ENCODE assay signal across 24 mouse cellular contexts in the genomic region with DNA sequence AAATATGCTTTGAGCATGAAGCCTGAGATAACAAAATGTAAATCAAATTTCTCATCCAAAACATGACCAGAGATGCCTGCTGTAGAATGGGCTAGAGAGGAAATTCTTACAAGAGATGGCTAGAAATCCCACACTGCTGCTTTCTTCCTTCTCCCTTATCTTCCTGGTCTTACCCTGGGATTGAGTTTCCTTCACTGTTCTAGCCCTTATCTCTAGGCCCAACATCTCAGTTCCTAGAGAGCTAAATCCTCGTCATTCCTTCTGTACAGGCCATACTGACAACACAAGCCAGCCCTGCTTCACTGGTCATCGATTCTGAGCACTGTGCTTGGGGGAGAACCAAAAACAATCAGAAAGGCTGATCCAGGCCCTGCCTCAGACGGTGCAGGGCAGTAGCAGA. TPM values are rescaled to one million over a fixed set of nuclear protein-coding genes. Genes with fewer than 3 reads are reported as not detected.
DNase-seq lines count a peak whose midpoint lies in the region; ATAC-seq and TF ChIP-seq lines count a peak whose summit lies in the region.
"Not testable (repeated sequence)": the region's sequence is repeated elsewhere in the genome, so short reads cannot be mapped to it uniquely, and the experiment has no call there.
"Had no signal": no experiment of that assay in that cellular context is flagged by ENCODE, and none has a peak within 500 bp of the region (broad histone marks: within the 10 kb centered on the region; RNA-seq: fewer than 3 reads in every experiment).

No protein-coding gene starts in this region.

- H3K27me3 ChIP-seq in G1E (ENCODE audit: insufficient read depth, low read length); kidney, adult 2 months (replicated peaks; ENCODE audit: control insufficient read depth, insufficient read depth, low read length); liver, embryonic 12.5 days (replicated peaks): not testable (repeated sequence)

- H3K4me3 ChIP-seq in G1E (ENCODE audit: low read depth, low read length); kidney, adult 2 months (ENCODE audit: insufficient read depth, low read depth, low read length); liver, embryonic 12.5 days: not testable (repeated sequence)

- not testable (repeated sequence) for H3K4me2 ChIP-seq in liver, embryonic 12.5 days

- peaks cover 18% of the 10 kb centered on the region for H3K4me1 ChIP-seq in G1E (ENCODE audit: insufficient read depth, low read depth, low read length)
- H3K4me1 ChIP-seq in kidney, adult 2 months (ENCODE audit: control insufficient read depth, insufficient read depth, low read length) = not testable (repeated sequence)
- H3K4me1 ChIP-seq in liver, embryonic 12.5 days = peaks cover 25% of the 10 kb centered on the region

- ATAC-seq in G1E (ENCODE audit: extremely low read depth, insufficient number of reproducible peaks, low FRiP score, poor library complexity, severe bottlenecking) = peak; percentile 75
- 0 out of 2 replicates have a peak, but pooled peaks have one; percentile 18 for ATAC-seq in common myeloid progenitor, adult 5-6 weeks (replicated peaks; ENCODE audit: low read depth, poor library complexity, severe bottlenecking)
- peak; percentile 25; the same call in 1 of the 2 replicates for ATAC-seq in liver, embryonic 12.5 days
- ATAC-seq in megakaryocyte progenitor cell, adult 5-6 weeks (replicated peaks; ENCODE audit: poor library complexity) = peak; percentile 31
- ATAC-seq in megakaryocyte-erythroid progenitor cell, adult 5-6 weeks (replicated peaks; ENCODE audit: low FRiP score, low TSS enrichment, poor library complexity, severe bottlenecking) = peak; percentile 56

- not testable (repeated sequence) for TF ChIP-seq CTCF in G1E (IDR thresholded peaks at IDR 0.05; ENCODE audit: low read depth, low read length); kidney, adult 2 months (conservative IDR thresholded peaks at IDR 0.05; ENCODE audit: insufficient read depth, insufficient read length, low read depth, low read length)

- H3K36me3 ChIP-seq in G1E (replicated peaks); kidney, adult 2 months (ENCODE audit: control insufficient read depth, insufficient read depth, low read length); liver, embryonic 12.5 days: not testable (repeated sequence)

- not testable (repeated sequence) for TF ChIP-seq POLR2A in kidney, adult 2 months (IDR thresholded peaks at IDR 0.05; ENCODE audit: low read depth, low read length)

- DNase-seq in G1E (ENCODE audit: low spot score); kidney, adult 2 months: not testable (repeated sequence)
- peak; percentile 1 for DNase-seq in NIH3T3 (ENCODE audit: low read depth)

- H3K9ac ChIP-seq in liver, embryonic 12.5 days = not testable (repeated sequence)

- WGBS in kidney, adult 2 months = 81% methylated on average over 3 of the region's 3 CpGs
- 44% methylated on average over 3 of the region's 3 CpGs for WGBS in liver, embryonic 12.5 days (ENCODE audit: insufficient replicate concordance)

- not testable (repeated sequence) for H3K9me3 ChIP-seq in G1E (replicated peaks); liver, embryonic 12.5 days (replicated peaks)

- H3K27ac ChIP-seq in kidney, adult 2 months (ENCODE audit: insufficient read depth, low read depth, low read length) = peak overlapping the region; percentile 56
- H3K27ac ChIP-seq in liver, embryonic 12.5 days = not testable (repeated sequence)

RNA-seq across cellular contexts. Expression of a gene that starts 1.6 kb away (rescaled TPM):
- total RNA-seq in G1E (2014; fragmentation: Nextera tagmentation) (27.2 and 31.3 TPM in 2 replicates), G1E (2017) (7.3 and 9.3 TPM in 2 replicates)
- 3.6 and 4.1 TPM in 2 replicates for polyA plus RNA-seq in G1E (2012)
- total RNA-seq in common myeloid progenitor, adult 5-6 weeks (2017) = not detected in 2 replicates
- polyA plus RNA-seq in kidney, adult 2 months (2012; rRNA removed) = not detected in 2 replicates
- 0.85 and 1.1 TPM in 2 replicates for polyA plus RNA-seq in liver, embryonic 12.5 days (2016; fragmentation: Nextera tagmentation; extraction: Ambion mirVana)
- total RNA-seq in megakaryocyte progenitor cell, adult 5-6 weeks (2015) = not detected in 2 replicates
- not detected in 2 replicates for total RNA-seq in megakaryocyte progenitor cell, adult 5-6 weeks (2017)
- total RNA-seq in megakaryocyte-erythroid progenitor cell, adult 5-6 weeks (2014; fragmentation: Nextera tagmentation) = not detected in 2 replicates
- total RNA-seq in megakaryocyte-erythroid progenitor cell, adult 5-6 weeks (2017) = 0.91 and 3.4 TPM in 2 replicates
- total RNA-seq: adrenal gland, adult 18-20 months; adrenal gland, adult 2 months; adrenal gland, adult 8-10 months; adrenal gland, postnatal 10 days; adrenal gland, postnatal 14 days; adrenal gland, postnatal 25 days; adrenal gland, postnatal 36 days; adrenal gland, postnatal 4 days; CH12.LX; MEL had no signal
- polyA plus RNA-seq: activated CD4-positive, CD25-positive, alpha-beta regulatory T cell, adult 4 months; adrenal gland, adult 2 months; brain, embryonic 14.5 days; CD4-positive, CD25-positive, alpha-beta regulatory T cell, adult 4 months; cerebellum, adult 2 months; Patski had no signal

RNA-seq across cellular contexts. Expression of a gene that starts 4.5 kb away (rescaled TPM):
- total RNA-seq in G1E (2014; fragmentation: Nextera tagmentation) (8.3 and 14.5 TPM in 2 replicates), G1E (2017) (3.4 and 4.8 TPM in 2 replicates)
- polyA plus RNA-seq in G1E (2012) = 0.56 and 0.67 TPM in 2 replicates
- not detected in 2 replicates for total RNA-seq in common myeloid progenitor, adult 5-6 weeks (2017)
- polyA plus RNA-seq in kidney, adult 2 months (2012; rRNA removed) = 0.31 and 0.54 TPM in 2 replicates
- polyA plus RNA-seq in liver, embryonic 12.5 days (2016; fragmentation: Nextera tagmentation; extraction: Ambion mirVana) = 1.2 and 1.7 TPM in 2 replicates
- 0.30 TPM in 1 of 2 replicates, not detected in the other for total RNA-seq in megakaryocyte progenitor cell, adult 5-6 weeks (2015)
- not detected in 2 replicates for total RNA-seq in megakaryocyte progenitor cell, adult 5-6 weeks (2017)
- 0.64 TPM in 1 of 2 replicates, not detected in the other for total RNA-seq in megakaryocyte-erythroid progenitor cell, adult 5-6 weeks (2014; fragmentation: Nextera tagmentation)
- 0.27 TPM in 1 of 2 replicates, not detected in the other for total RNA-seq in megakaryocyte-erythroid progenitor cell, adult 5-6 weeks (2017)
- total RNA-seq: adrenal gland, adult 18-20 months; adrenal gland, adult 2 months; adrenal gland, adult 8-10 months; adrenal gland, postnatal 10 days; adrenal gland, postnatal 14 days; adrenal gland, postnatal 25 days; adrenal gland, postnatal 36 days had no signal
- polyA plus RNA-seq: activated CD4-positive, CD25-positive, alpha-beta regulatory T cell, adult 4 months; adrenal gland, adult 2 months; brain, embryonic 14.5 days; CD4-positive, CD25-positive, alpha-beta regulatory T cell, adult 4 months; cerebellum, adult 2 months; Patski had no signal

RNA-seq across cellular contexts. Expression of a gene that starts 7.2 kb away (rescaled TPM):
- total RNA-seq in G1E (2014; fragmentation: Nextera tagmentation) (4.4 and 13.5 TPM in 2 replicates), G1E (2017) (5.3 and 5.9 TPM in 2 replicates)
- polyA plus RNA-seq in G1E (2012) = 2.4 and 3.7 TPM in 2 replicates
- not detected in 2 replicates for total RNA-seq in common myeloid progenitor, adult 5-6 weeks (2017)
- 0.13 and 0.19 TPM in 2 replicates for polyA plus RNA-seq in kidney, adult 2 months (2012; rRNA removed)
- 1.3 and 1.6 TPM in 2 replicates for polyA plus RNA-seq in liver, embryonic 12.5 days (2016; fragmentation: Nextera tagmentation; extraction: Ambion mirVana)
- total RNA-seq in megakaryocyte progenitor cell, adult 5-6 weeks (2015) = not detected in 2 replicates
- 1.3 TPM in 1 of 2 replicates, not detected in the other for total RNA-seq in megakaryocyte progenitor cell, adult 5-6 weeks (2017)
- total RNA-seq in megakaryocyte-erythroid progenitor cell, adult 5-6 weeks (2014; fragmentation: Nextera tagmentation) = not detected in 2 replicates
- 3.3 TPM in 1 of 2 replicates, not detected in the other for total RNA-seq in megakaryocyte-erythroid progenitor cell, adult 5-6 weeks (2017)
- total RNA-seq: adrenal gland, adult 18-20 months; adrenal gland, adult 2 months; adrenal gland, adult 8-10 months; adrenal gland, postnatal 10 days; adrenal gland, postnatal 14 days; adrenal gland, postnatal 25 days; adrenal gland, postnatal 36 days; adrenal gland, postnatal 4 days; CH12.LX had no signal
- polyA plus RNA-seq: activated CD4-positive, CD25-positive, alpha-beta regulatory T cell, adult 4 months; adrenal gland, adult 2 months; brain, embryonic 14.5 days; C2C12; CD4-positive, CD25-positive, alpha-beta regulatory T cell, adult 4 months; cerebellum, adult 2 months; Patski had no signal

RNA-seq across cellular contexts. Expression of a gene that starts 13.2 kb away (rescaled TPM):
- total RNA-seq in G1E (2014; fragmentation: Nextera tagmentation) (7.4 and 8.8 TPM in 2 replicates), G1E (2017) (2.6 and 4.9 TPM in 2 replicates)
- 0.86 and 1.3 TPM in 2 replicates for polyA plus RNA-seq in G1E (2012)
- total RNA-seq in common myeloid progenitor, adult 5-6 weeks (2017) = 1.6 and 4.8 TPM in 2 replicates
- polyA plus RNA-seq in kidney, adult 2 months (2012; rRNA removed) = not detected in 2 replicates
- polyA plus RNA-seq in liver, embryonic 12.5 days (2016; fragmentation: Nextera tagmentation; extraction: Ambion mirVana) = 0.35 and 0.83 TPM in 2 replicates
- not detected in 2 replicates for total RNA-seq in megakaryocyte progenitor cell, adult 5-6 weeks (2015)
- total RNA-seq in megakaryocyte progenitor cell, adult 5-6 weeks (2017) = not detected in 2 replicates
- total RNA-seq in megakaryocyte-erythroid progenitor cell, adult 5-6 weeks (2014; fragmentation: Nextera tagmentation) = not detected in 2 replicates
- not detected in 2 replicates for total RNA-seq in megakaryocyte-erythroid progenitor cell, adult 5-6 weeks (2017)
- total RNA-seq: adrenal gland, adult 18-20 months; adrenal gland, adult 2 months; adrenal gland, adult 8-10 months; adrenal gland, postnatal 10 days; adrenal gland, postnatal 14 days; adrenal gland, postnatal 25 days; adrenal gland, postnatal 36 days; adrenal gland, postnatal 4 days; CH12.LX; MEL had no signal
- polyA plus RNA-seq: activated CD4-positive, CD25-positive, alpha-beta regulatory T cell, adult 4 months; adrenal gland, adult 2 months; C2C12; CD4-positive, CD25-positive, alpha-beta regulatory T cell, adult 4 months; cerebellum, adult 2 months; Patski had no signal

RNA-seq across cellular contexts. Expression of a gene that starts 14.4 kb away (rescaled TPM):
- total RNA-seq in G1E (2014; fragmentation: Nextera tagmentation) (10.1 and 13.5 TPM in 2 replicates), G1E (2017) (4.3 and 4.8 TPM in 2 replicates)
- polyA plus RNA-seq in G1E (2012) = 1.4 and 2.0 TPM in 2 replicates
- 0.69 TPM in 1 of 2 replicates, not detected in the other for total RNA-seq in common myeloid progenitor, adult 5-6 weeks (2017)
- polyA plus RNA-seq in kidney, adult 2 months (2012; rRNA removed) = not detected in 2 replicates
- polyA plus RNA-seq in liver, embryonic 12.5 days (2016; fragmentation: Nextera tagmentation; extraction: Ambion mirVana) = 3.7 and 4.1 TPM in 2 replicates
- 0.20 TPM in 1 of 2 replicates, not detected in the other for total RNA-seq in megakaryocyte progenitor cell, adult 5-6 weeks (2015)
- not detected in 2 replicates for total RNA-seq in megakaryocyte progenitor cell, adult 5-6 weeks (2017)
- total RNA-seq in megakaryocyte-erythroid progenitor cell, adult 5-6 weeks (2014; fragmentation: Nextera tagmentation) = 0.69 TPM in 1 of 2 replicates, not detected in the other
- 0.19 TPM in 1 of 2 replicates, not detected in the other for total RNA-seq in megakaryocyte-erythroid progenitor cell, adult 5-6 weeks (2017)
- total RNA-seq: adrenal gland, adult 18-20 months; adrenal gland, adult 2 months; adrenal gland, adult 8-10 months; adrenal gland, postnatal 10 days; adrenal gland, postnatal 14 days; adrenal gland, postnatal 25 days; adrenal gland, postnatal 36 days; adrenal gland, postnatal 4 days; CH12.LX; ES-E14 had no signal
- polyA plus RNA-seq: activated CD4-positive, CD25-positive, alpha-beta regulatory T cell, adult 4 months; adrenal gland, adult 2 months; brain, embryonic 14.5 days; CD4-positive, CD25-positive, alpha-beta regulatory T cell, adult 4 months; cerebellum, adult 2 months; Patski had no signal

Comparison
In these comparisons a context has a peak if more than half of its experiments do, and no peak if none do; other contexts are left out.
1. ATAC-seq: peak in every context shown above with its lines; median percentile 75 in G1E; 56 in megakaryocyte-erythroid progenitor cell, adult 5-6 weeks; 31 in megakaryocyte progenitor cell, adult 5-6 weeks; 25 in liver, embryonic 12.5 days; 18 in common myeloid progenitor, adult 5-6 weeks.